Comparison of ENCODE assay signal across 29 mouse cellular contexts in genomic region chr17:6891966-6892934, GRCm38 (mm10). TPM values are rescaled to one million over a fixed set of nuclear protein-coding genes. Genes with fewer than 3 reads are reported as not detected.
DNase-seq lines count a peak whose midpoint lies in the region; ATAC-seq lines count a peak whose summit lies in the region.
"Had no signal": no experiment of that assay in that cellular context is flagged by ENCODE, and none has a peak within 500 bp of the region (broad histone marks: within the 10 kb centered on the region; RNA-seq: fewer than 3 reads in every experiment).

No protein-coding gene starts in this region.

- no peaks in the 10 kb centered on the region for H3K9me3 ChIP-seq in hindbrain, embryonic 12.5 days (replicated peaks)
- H3K9me3 ChIP-seq: embryonic facial prominence, embryonic 12.5 days; heart, embryonic 12.5 days; hindbrain, embryonic 15.5 days; kidney, embryonic 15.5 days; liver, embryonic 13.5 days; midbrain, embryonic 10.5 days; neural tube, embryonic 12.5 days; stomach, embryonic 15.5 days had no signal

- peak; percentile 87 for ATAC-seq in erythroblast, adult 5-6 weeks (replicated peaks; ENCODE audit: low FRiP score, poor library complexity, severe bottlenecking)
- ATAC-seq in hindbrain, embryonic 12.5 days (ENCODE audit: low FRiP score) = no peak
- ATAC-seq: forebrain, embryonic 16.5 days had no signal

- H3K36me3 ChIP-seq in hindbrain, embryonic 12.5 days = no peaks in the 10 kb centered on the region
- H3K36me3 ChIP-seq: embryonic facial prominence, embryonic 12.5 days; heart, embryonic 12.5 days; hindbrain, embryonic 15.5 days; kidney, embryonic 15.5 days; liver, embryonic 13.5 days; midbrain, embryonic 10.5 days; neural tube, embryonic 12.5 days; stomach, embryonic 15.5 days had no signal

- no peak overlapping the region for H3K4me3 ChIP-seq in hindbrain, embryonic 12.5 days
- H3K4me3 ChIP-seq: embryonic facial prominence, embryonic 12.5 days; heart, embryonic 12.5 days; hindbrain, embryonic 15.5 days; kidney, embryonic 15.5 days; liver, embryonic 13.5 days; midbrain, embryonic 10.5 days; myocyte; neural tube, embryonic 12.5 days; stomach, embryonic 15.5 days had no signal

- no peaks in the 10 kb centered on the region for H3K27me3 ChIP-seq in hindbrain, embryonic 12.5 days
- H3K27me3 ChIP-seq: embryonic facial prominence, embryonic 12.5 days; heart, embryonic 12.5 days; hindbrain, embryonic 15.5 days; kidney, embryonic 15.5 days; liver, embryonic 13.5 days; neural tube, embryonic 12.5 days; stomach, embryonic 15.5 days had no signal

- no peak overlapping the region for H3K27ac ChIP-seq in hindbrain, embryonic 12.5 days
- H3K27ac ChIP-seq: embryonic facial prominence, embryonic 12.5 days; hindbrain, embryonic 15.5 days; kidney, embryonic 15.5 days; liver, embryonic 13.5 days; macrophage; midbrain, embryonic 10.5 days; neural tube, embryonic 12.5 days; stomach, embryonic 15.5 days had no signal

- no peak overlapping the region for H3K9ac ChIP-seq in hindbrain, embryonic 12.5 days
- H3K9ac ChIP-seq: embryonic facial prominence, embryonic 12.5 days; heart, embryonic 12.5 days; hindbrain, embryonic 15.5 days; kidney, embryonic 15.5 days; liver, embryonic 13.5 days; neural tube, embryonic 12.5 days; stomach, embryonic 15.5 days had no signal

- no peak overlapping the region for H3K4me2 ChIP-seq in hindbrain, embryonic 12.5 days (replicated peaks)
- H3K4me2 ChIP-seq: embryonic facial prominence, embryonic 12.5 days; heart, embryonic 12.5 days; hindbrain, embryonic 15.5 days; kidney, embryonic 15.5 days; liver, embryonic 13.5 days; neural tube, embryonic 12.5 days; stomach, embryonic 15.5 days had no signal

- DNase-seq in heart, adult 11 months = peak; percentile 70
- DNase-seq in heart, postnatal 4 days = no peak
- DNase-seq in ES-CJ7 (ENCODE audit: low read depth, low spot score) = peak; percentile 91
- peak; percentile 93 for DNase-seq in ZHBTc4 (ENCODE audit: low read depth, low spot score)
- no peak for DNase-seq in spleen, adult 12 weeks (ENCODE audit: low spot score)
- no peak for DNase-seq in frontal cortex, postnatal 36 days (ENCODE audit: low spot score in 2 of 2)
- DNase-seq: adrenal gland, postnatal 14 days; cerebellum, adult 2 months; cerebellum, postnatal 25 days; embryo, embryonic 11 days; kidney, adult 18-20 months; kidney, postnatal 25 days; liver, embryonic 13.5 days; lung, adult 2 months; lung, postnatal 10 days; thymus, adult 18-20 months; thymus, postnatal 25 days had no signal

- H3K4me1 ChIP-seq in hindbrain, embryonic 12.5 days = no peaks in the 10 kb centered on the region
- H3K4me1 ChIP-seq: embryonic facial prominence, embryonic 12.5 days; heart, embryonic 12.5 days; hindbrain, embryonic 15.5 days; kidney, embryonic 15.5 days; midbrain, embryonic 10.5 days; neural tube, embryonic 12.5 days; stomach, embryonic 15.5 days had no signal

- WGBS in hindbrain, embryonic 12.5 days = 74% methylated on average over 7 of the region's 7 CpGs

RNA-seq across cellular contexts. Expression of gene Rsph3b, which starts 56.2 kb away (rescaled TPM):
- 10 to 100 TPM; 52.6 to 55.3 TPM for total RNA-seq in heart, postnatal 4 days (2021)
- total RNA-seq in erythroblast, adult 5-6 weeks (2015; ENCODE audit: low replicate concordance) = 6.3 and 16.7 TPM in 2 replicates
- 8.5 and 13.5 TPM in 2 replicates for total RNA-seq in erythroblast, adult 5-6 weeks (2017; ENCODE audit: low replicate concordance)
- 45.4 and 45.7 TPM in 2 replicates for polyA plus RNA-seq in hindbrain, embryonic 12.5 days (2016; fragmentation: Nextera tagmentation; extraction: Ambion mirVana)

Comparison
In these comparisons a context has a peak if more than half of its experiments do, and no peak if none do; other contexts are left out.
1. DNase-seq: peak in heart, adult 11 months (single experiment), ES-CJ7 (single experiment) and ZHBTc4 (single experiment); none in heart, postnatal 4 days (single experiment), spleen, adult 12 weeks (single experiment) and frontal cortex, postnatal 36 days (0 of 2).